Mouse (Mus musculus): ENCODE results near the gene Marc1. TPM values are rescaled to one million over a fixed set of nuclear protein-coding genes. Genes with fewer than 3 reads are reported as not detected.

The Marc1 gene
- polyA plus RNA-seq, 1 experiment from 2014 or later: 0.36 TPM

- peaks cover 7% of the 10 kb centered on the region for H3K4me1 ChIP-seq
- H3K9ac ChIP-seq (replicated peaks): no peak overlapping the region
- no peak overlapping the region for H3K27ac ChIP-seq (replicated peaks)
- no peaks in the 10 kb centered on the region for H3K27me3 ChIP-seq (replicated peaks)
- no peak overlapping the region for H3K4me2 ChIP-seq
- whole genome bisulfite sequencing: 74% methylated on average over 11 of the region's 11 CpGs
- no peaks in the 10 kb centered on the region for H3K9me3 ChIP-seq (replicated peaks)
- ATAC-seq (ENCODE audit: low FRiP score): no peak
- no peak overlapping the region for H3K4me3 ChIP-seq (replicated peaks)
- no peaks in the 10 kb centered on the region for H3K36me3 ChIP-seq
Measured at GRCm38 (mm10) chr1:184750114-184750664, 60.9 kb downstream of the Marc1 start.

DNA sequence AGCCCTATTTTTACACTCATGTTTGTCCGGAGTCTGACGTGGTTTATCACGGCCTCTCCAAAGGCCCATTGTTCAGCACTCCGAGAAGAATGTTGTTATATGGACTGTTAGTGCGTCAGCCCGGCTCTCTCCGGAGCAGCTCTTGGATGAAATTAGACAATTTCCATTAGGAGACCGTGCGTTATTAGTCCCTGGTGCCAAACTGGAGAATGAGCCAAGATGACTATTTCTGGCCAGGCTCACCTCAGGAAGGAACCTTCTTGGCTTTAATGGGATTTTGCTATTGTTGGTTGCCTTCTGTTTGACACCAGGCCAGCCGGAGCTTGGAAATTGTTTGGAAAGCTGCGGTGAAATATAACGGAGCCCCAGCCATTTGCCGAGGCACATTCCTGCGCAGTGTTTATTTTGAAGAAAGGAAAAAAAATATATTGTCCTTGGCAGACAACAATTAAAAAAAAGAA is 62.4 kb downstream of the Marc1 start:
- ATAC-seq (ENCODE audit: low FRiP score): no peak
- Histone ChIP-seq H3K27ac (replicated peaks) (no peak overlapping the region), H3K27me3 (replicated peaks) (0 out of 2 replicates have a peak, but pooled peaks cover 3% of the 10 kb centered on the region), H3K4me3 (replicated peaks) (no peak overlapping the region), H3K4me2 (peak overlapping the region; percentile 22), H3K4me1 (peaks cover 7% of the 10 kb centered on the region), H3K36me3 (no peaks in the 10 kb centered on the region), H3K9ac (replicated peaks) (no peak overlapping the region), H3K9me3 (replicated peaks) (no peaks in the 10 kb centered on the region)
- 22% methylated on average over 14 of the region's 14 CpGs for WGBS

- 10% methylated on average over 14 of the region's 14 CpGs for whole genome bisulfite sequencing
- Histone ChIP-seq H3K9ac (replicated peaks) (no peak overlapping the region), H3K4me3 (replicated peaks) (no peak overlapping the region), H3K9me3 (replicated peaks) (no peaks in the 10 kb centered on the region), H3K36me3 (no peaks in the 10 kb centered on the region), H3K27ac (replicated peaks) (no peak overlapping the region), H3K4me1 (0 out of 2 replicates have a peak, but pooled peaks cover 5% of the 10 kb centered on the region), H3K4me2 (no peak overlapping the region), H3K27me3 (replicated peaks) (peaks cover 69% of the 10 kb centered on the region)
- ATAC-seq (ENCODE audit: low FRiP score): no peak
Measured at GRCm38 (mm10) chr1:184737876-184738479, 73.1 kb downstream of the Marc1 start.

DNA sequence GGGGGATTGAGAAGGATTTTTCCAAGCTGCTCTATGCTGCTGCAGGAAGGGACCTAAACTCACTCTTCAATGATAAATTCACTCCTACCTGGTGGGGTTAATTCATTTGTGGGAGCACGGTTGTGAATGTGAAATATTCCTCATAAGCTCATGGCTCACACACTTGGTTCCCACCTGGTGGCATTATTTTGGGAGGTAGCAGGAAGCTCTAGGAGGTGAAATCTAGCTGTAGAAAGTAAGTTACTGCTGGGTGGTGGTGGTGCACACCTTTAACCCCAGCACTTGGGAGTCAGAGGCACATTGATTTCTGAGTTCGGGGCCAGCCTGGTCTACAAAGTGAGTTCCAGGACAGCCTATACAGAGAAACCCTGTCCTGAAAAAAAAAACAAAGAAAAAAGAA is 73.9 kb downstream of the Marc1 start:
- no peak overlapping the region for H3K4me3 ChIP-seq (replicated peaks)
- no peaks in the 10 kb centered on the region for H3K36me3 ChIP-seq
- no peak for ATAC-seq (ENCODE audit: low FRiP score)
- H3K9me3 ChIP-seq (replicated peaks): no peaks in the 10 kb centered on the region
- no peak overlapping the region for H3K27ac ChIP-seq (replicated peaks)
- WGBS: 38% methylated on average over 2 of the region's 2 CpGs
- H3K27me3 ChIP-seq (replicated peaks): peaks cover 74% of the 10 kb centered on the region
- no peak overlapping the region for H3K9ac ChIP-seq (replicated peaks)
- H3K4me2 ChIP-seq: no peak overlapping the region
- H3K4me1 ChIP-seq: peaks cover 6% of the 10 kb centered on the region; the same call in 1 of the 2 replicates

MicroRNAs within 50 kb of the gene (microRNA counts, 519-probe panel; counts per million panel counts)
- microRNA mmu-miR-1981: 3,057 counts per million, percentile 74 among the panel's probes with 10 or more counts

Small RNA genes within 50 kb of the gene (microRNA-seq; reads per million reads assigned to microRNA genes)
- gene Mir1981: 43.4 reads per million, percentile 41 among the genes with 10 or more reads in this experiment

Other genes with a start within 250 kb of the Marc1 start
- gene Hlx, start 78.7 kb downstream of the Marc1 start, polyA plus RNA-seq (2015; fragmentation: Nextera tagmentation; extraction: Ambion mirVana): 2.6 and 7.9 TPM in 2 replicates
- 113 and 133 TPM in 2 replicates for gene Marc2, start 35.1 kb upstream of the Marc1 start, polyA plus RNA-seq (2015; fragmentation: Nextera tagmentation; extraction: Ambion mirVana)
- 1.0 and 1.3 TPM in 2 replicates for gene C130074G19Rik, start 71.9 kb upstream of the Marc1 start, polyA plus RNA-seq (2015; fragmentation: Nextera tagmentation; extraction: Ambion mirVana)
- gene Mark1, start 188.3 kb upstream of the Marc1 start, polyA plus RNA-seq (2015; fragmentation: Nextera tagmentation; extraction: Ambion mirVana): 11.0 and 13.5 TPM in 2 replicates

Measured in neural tube, embryonic 15.5 days (tissue).